Mouse (Mus musculus) liver, embryonic 15.5 days (tissue): ENCODE results near the gene Nfia. TPM values are rescaled to one million over a fixed set of nuclear protein-coding genes. Genes with fewer than 3 reads are reported as not detected.

ENCODE experiments used
- ATAC-seq: fragments of 200-750 bp; cut with Nextera tagmentation; 2 replicates; pipeline ENCODE4 v1.8.0; 2017; ENCODE audit warnings: moderate number of reproducible peaks, mild to moderate bottlenecking, moderate library complexity; ENCODE audit not compliant: insufficient read depth
- H3K27ac ChIP-seq: fragments of 300-500 bp; sonication (generic); replicated peaks from 2 replicates; pipeline ENCODE4 v1.5.1; 2015; ENCODE audit warnings: mild to moderate bottlenecking, inconsistent platforms
- H3K27me3 ChIP-seq: fragments of 300-500 bp; sonication (generic); 2 replicates; pipeline ENCODE4 v1.6.1; 2015; ENCODE audit warnings: mild to moderate bottlenecking, inconsistent platforms
- H3K36me3 ChIP-seq: fragments of 300-500 bp; sonication (generic); replicated peaks from 2 replicates; pipeline ENCODE4 v1.6.1; 2015; ENCODE audit warnings: moderate library complexity, mild to moderate bottlenecking, inconsistent platforms
- H3K4me1 ChIP-seq: fragments of 300-500 bp; sonication (generic); replicated peaks from 2 replicates; pipeline ENCODE4 v1.6.1; 2015; ENCODE audit warnings: inconsistent platforms
- H3K4me2 ChIP-seq: fragments of 300-500 bp; sonication (generic); 2 replicates; pipeline ENCODE4 v1.6.1; 2015; ENCODE audit warnings: moderate library complexity, mild to moderate bottlenecking, inconsistent platforms
- H3K4me3 ChIP-seq: fragments of 300-500 bp; sonication (generic); replicated peaks from 2 replicates; pipeline ENCODE4 v1.5.1; 2015; ENCODE audit warnings: mild to moderate bottlenecking, inconsistent platforms
- H3K9ac ChIP-seq: fragments of 300-500 bp; sonication (generic); 2 replicates; pipeline ENCODE4 v1.6.1; 2015; ENCODE audit warnings: moderate library complexity, mild to moderate bottlenecking, inconsistent platforms
- H3K9me3 ChIP-seq: fragments of 300-500 bp; sonication (generic); replicated peaks from 2 replicates; pipeline ENCODE4 v1.6.1; 2016; ENCODE audit warnings: inconsistent platforms
- WGBS: fragments of 180-500 bp; shearing (Covaris S2); methylation state at CpG from one replicate; pipeline ENCODE4 v1.1.7; 2015; ENCODE audit warnings: mixed read lengths; ENCODE audit not compliant: insufficient replicate concordance; 5-methylcytosine and 5-hydroxymethylcytosine counted together
- polyA plus RNA-seq: library from polyadenylated mRNA; unstranded; fragments of >200 nt; fragmentation: Nextera tagmentation; extraction: Ambion mirVana; gene quantifications from 2 replicates; pipeline ENCODE4 v1.2.1, GENCODE M21; 2015

Gene Nfia
- polyA plus RNA-seq, 1 experiment from 2014 or later: 4.1 TPM

- Histone ChIP-seq H3K27ac (peak overlapping the region; percentile 70), H3K4me3 (peak overlapping the region; percentile 59), H3K4me2 (peak overlapping the region; percentile 81), H3K27me3 (peaks cover 47% of the 10 kb centered on the region), H3K9ac (peak overlapping the region; percentile 63), H3K36me3 (no peaks in the 10 kb centered on the region), H3K9me3 (no peaks in the 10 kb centered on the region), H3K4me1 (peaks cover 11% of the 10 kb centered on the region)
- WGBS: under 1% methylated on average over 40 of the region's 40 CpGs
- peak; percentile 70 for ATAC-seq
Measured at GRCm38 (mm10) chr4:97751483-97752251, 20.9 kb upstream of the Nfia start.

- Histone ChIP-seq H3K27ac (0 out of 2 replicates have a peak overlapping the region, but pooled peaks have one; percentile 70), H3K4me2 (peak overlapping the region; percentile 81), H3K9me3 (no peaks in the 10 kb centered on the region), H3K4me1 (peaks cover 11% of the 10 kb centered on the region), H3K27me3 (peaks cover 54% of the 10 kb centered on the region), H3K9ac (no peak overlapping the region), H3K36me3 (no peaks in the 10 kb centered on the region), H3K4me3 (peak overlapping the region; percentile 59)
- no peak for ATAC-seq
- 31% methylated on average over 5 of the region's 5 CpGs for WGBS
Measured at GRCm38 (mm10) chr4:97752276-97753010, 20.1 kb upstream of the Nfia start.

- H3K36me3 ChIP-seq: no peaks in the 10 kb centered on the region
- H3K4me1 ChIP-seq: peaks cover 15% of the 10 kb centered on the region
- ATAC-seq: no peak
- no peaks in the 10 kb centered on the region for H3K9me3 ChIP-seq
- H3K4me2 ChIP-seq: no peak overlapping the region
- H3K4me3 ChIP-seq: no peak overlapping the region
- no peak overlapping the region for H3K9ac ChIP-seq
- no peak overlapping the region for H3K27ac ChIP-seq
- H3K27me3 ChIP-seq: peaks cover 65% of the 10 kb centered on the region
- 10% methylated on average over 1 of the region's 1 CpGs for WGBS
Measured at GRCm38 (mm10) chr4:97753521-97753920, 19.0 kb upstream of the Nfia start.

- peaks cover 72% of the 10 kb centered on the region for H3K27me3 ChIP-seq
- no peaks in the 10 kb centered on the region for H3K9me3 ChIP-seq
- H3K4me2 ChIP-seq: no peak overlapping the region
- no peak overlapping the region for H3K27ac ChIP-seq
- H3K4me1 ChIP-seq: peaks cover 15% of the 10 kb centered on the region
- H3K36me3 ChIP-seq: no peaks in the 10 kb centered on the region
- H3K4me3 ChIP-seq: no peak overlapping the region
- ATAC-seq: no peak
- H3K9ac ChIP-seq: no peak overlapping the region
- WGBS: 15% methylated on average over 12 of the region's 12 CpGs
Measured at GRCm38 (mm10) chr4:97754241-97754640, 18.3 kb upstream of the Nfia start.

GRCm38 (mm10) chr4:97757207-97757977 is 15.1 kb upstream of the Nfia start:
- Histone ChIP-seq H3K4me1 (peaks cover 7% of the 10 kb centered on the region; the same call in 1 of the 2 replicates), H3K36me3 (no peaks in the 10 kb centered on the region), H3K9me3 (no peaks in the 10 kb centered on the region), H3K27ac (no peak overlapping the region), H3K4me2 (peak overlapping the region; percentile 61), H3K9ac (no peak overlapping the region; the same call in 1 of the 2 replicates), H3K27me3 (peaks cover 71% of the 10 kb centered on the region), H3K4me3 (peak overlapping the region; percentile 49)
- under 1% methylated on average over 38 of the region's 38 CpGs for WGBS
- peak; percentile 34; the same call in 1 of the 2 replicates for ATAC-seq

GRCm38 (mm10) chr4:97757978-97758461 is 14.5 kb upstream of the Nfia start:
- WGBS: 2% methylated on average over 14 of the region's 14 CpGs
- Histone ChIP-seq H3K4me3 (peak overlapping the region; percentile 49), H3K27me3 (peaks cover 69% of the 10 kb centered on the region), H3K4me2 (peak overlapping the region; percentile 61), H3K36me3 (no peaks in the 10 kb centered on the region), H3K4me1 (peaks cover 4% of the 10 kb centered on the region; the same call in 1 of the 2 replicates), H3K27ac (no peak overlapping the region), H3K9me3 (no peaks in the 10 kb centered on the region), H3K9ac (no peak overlapping the region; the same call in 1 of the 2 replicates)
- ATAC-seq: no peak

- Histone ChIP-seq H3K27me3 (peaks cover 63% of the 10 kb centered on the region), H3K9ac (no peak overlapping the region), H3K4me2 (no peak overlapping the region), H3K36me3 (no peaks in the 10 kb centered on the region), H3K9me3 (no peaks in the 10 kb centered on the region), H3K27ac (no peak overlapping the region), H3K4me1 (peaks cover 4% of the 10 kb centered on the region; the same call in 1 of the 2 replicates), H3K4me3 (no peak overlapping the region)
- 34% methylated on average over 3 of the region's 3 CpGs for WGBS
- ATAC-seq: no peak
Measured at GRCm38 (mm10) chr4:97758661-97759060, 13.9 kb upstream of the Nfia start.

- ATAC-seq: no peak
- Histone ChIP-seq H3K9ac (no peak overlapping the region), H3K4me1 (no peaks in the 10 kb centered on the region), H3K4me2 (no peak overlapping the region), H3K4me3 (no peak overlapping the region), H3K9me3 (no peaks in the 10 kb centered on the region), H3K27ac (no peak overlapping the region), H3K36me3 (no peaks in the 10 kb centered on the region), H3K27me3 (peaks cover 6% of the 10 kb centered on the region)
- 30% methylated on average over 4 of the region's 4 CpGs for WGBS
Measured at GRCm38 (mm10) chr4:97764616-97765015, 7.9 kb upstream of the Nfia start.

GRCm38 (mm10) chr4:97765341-97766020 is 7.1 kb upstream of the Nfia start:
- Histone ChIP-seq H3K36me3 (no peaks in the 10 kb centered on the region), H3K9me3 (no peaks in the 10 kb centered on the region), H3K27ac (no peak overlapping the region), H3K4me1 (no peaks in the 10 kb centered on the region), H3K27me3 (peaks cover 2% of the 10 kb centered on the region), H3K9ac (no peak overlapping the region), H3K4me3 (no peak overlapping the region), H3K4me2 (no peak overlapping the region)
- WGBS: 53% methylated on average over 4 of the region's 4 CpGs
- ATAC-seq: no peak

- no peak for ATAC-seq
Measured at GRCm38 (mm10) chr4:97766100-97766499, 6.4 kb upstream of the Nfia start.

More at GRCm38 (mm10) chr4:97766100-97766499, 6.4 kb upstream of the Nfia start:
- Histone ChIP-seq H3K36me3 (no peaks in the 10 kb centered on the region), H3K9me3 (no peaks in the 10 kb centered on the region), H3K4me1 (no peaks in the 10 kb centered on the region), H3K9ac (no peak overlapping the region), H3K4me3 (no peak overlapping the region), H3K4me2 (no peak overlapping the region), H3K27me3 (peaks cover 2% of the 10 kb centered on the region; the same call in 1 of the 2 replicates), H3K27ac (no peak overlapping the region)
- 62% methylated on average over 3 of the region's 3 CpGs for WGBS
